Mouse (Mus musculus): ENCODE measurements around the gene Wnt8b.

The Wnt8b gene

DNA sequence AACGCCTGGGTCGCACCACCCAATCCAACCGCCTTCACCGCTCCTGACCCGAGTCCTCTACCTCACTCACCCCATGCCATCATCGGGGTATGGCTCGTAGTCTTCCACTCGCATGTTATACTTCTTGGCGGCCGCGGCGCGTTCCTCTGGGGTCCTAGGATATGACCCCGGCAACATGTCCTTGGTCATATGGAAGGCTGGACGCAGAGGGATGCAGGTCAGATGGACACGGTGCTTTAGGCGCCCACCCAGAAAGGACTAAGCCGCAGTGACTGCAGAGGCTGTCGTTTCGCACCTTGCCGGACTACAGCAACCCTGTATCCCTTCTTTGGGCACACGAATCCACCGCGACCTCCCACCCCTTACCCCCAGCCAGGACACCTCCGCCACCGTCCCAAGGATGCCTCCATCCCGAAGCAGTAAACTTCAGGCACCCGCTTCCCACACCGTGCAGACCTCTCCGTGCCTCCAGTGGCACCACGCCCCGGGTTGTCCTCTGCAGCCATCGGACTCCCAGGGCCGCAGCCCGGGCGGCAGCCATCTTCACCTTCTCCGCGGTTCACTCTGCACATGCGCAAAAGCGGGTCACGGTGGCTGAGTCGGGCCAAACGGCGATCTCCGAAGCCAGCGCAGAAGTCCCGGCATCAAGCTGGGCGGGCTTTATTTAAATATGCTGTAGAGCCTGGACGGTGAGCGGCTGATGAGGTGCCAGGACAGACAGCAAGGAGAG is 61.8 kb downstream of the Wnt8b start, which contains the start of gene Ndufb8:
Gene Ndufb8, minus strand, starts transcription at position 580 of the 730 bp plus-strand sequence.
- peak; percentile 87 for DNase-seq (ENCODE audit: low read depth, low spot score)

- DNase-seq (ENCODE audit: low read depth, low spot score): peak; percentile 96
These were observed 69.5 kb downstream of the Wnt8b start, which contains the start of gene Hif1an for GRCm38 (mm10) chr19:44562652-44563206. Gene Hif1an, plus strand, starts transcription at chr19:44562850.

Measured in telencephalon, adult 2 months (tissue).